Mouse (Mus musculus) gastrocnemius, adult 18-20 months (tissue): Measurements from ENCODE around the gene Lmntd2. TPM values are rescaled to one million over a fixed set of nuclear protein-coding genes. Genes with fewer than 3 reads are reported as not detected.

Experiments used
- DNase-seq: peaks from one replicate; pipeline ENCODE4 v3.0.0; 2021; ENCODE audit warnings: low spot score
- microRNA-seq: library from miRNA; unstranded; fragments of <30 nt; microRNA quantifications from one replicate; pipeline ENCODE4 v1.2.0, GENCODE M21; 2021
- total RNA-seq, 2 experiments: library from RNA; stranded (reverse); gene quantifications; 2 replicates each; pipeline ENCODE4 v1.2.3; 2021

The Lmntd2 gene
- total RNA-seq, 2 experiments from 2014 or later = not detected

GRCm38 (mm10) chr7:141191036-141191435 lies 22.8 kb downstream of the Lmntd2 start:
- DNase-seq = no peak

GRCm38 (mm10) chr7:141190220-141190619 lies 23.7 kb downstream of the Lmntd2 start:
- no peak for DNase-seq

GRCm38 (mm10) chr7:141188733-141189132 lies 25.1 kb downstream of the Lmntd2 start:
- no peak for DNase-seq

DNA sequence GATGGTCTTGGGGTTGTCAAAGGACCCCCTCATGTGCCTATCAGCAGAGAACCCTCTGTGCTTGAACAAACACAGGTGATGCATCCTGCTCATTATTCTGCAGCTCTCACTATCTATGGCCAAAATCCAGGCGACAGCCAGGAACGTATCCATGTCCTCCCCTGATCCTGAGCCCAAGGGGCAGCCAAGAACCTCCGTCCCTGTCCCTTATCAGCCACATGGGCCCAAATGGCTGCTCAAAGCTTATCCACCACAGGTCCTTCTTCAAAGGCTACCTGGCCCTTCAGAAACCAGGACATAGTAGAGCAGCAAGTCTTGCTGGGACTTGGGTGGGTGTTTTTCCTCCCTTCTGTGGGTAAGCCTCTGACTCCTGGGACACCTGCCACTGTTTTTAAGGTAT lies 25.7 kb downstream of the Lmntd2 start:
- no peak for DNase-seq

DNA sequence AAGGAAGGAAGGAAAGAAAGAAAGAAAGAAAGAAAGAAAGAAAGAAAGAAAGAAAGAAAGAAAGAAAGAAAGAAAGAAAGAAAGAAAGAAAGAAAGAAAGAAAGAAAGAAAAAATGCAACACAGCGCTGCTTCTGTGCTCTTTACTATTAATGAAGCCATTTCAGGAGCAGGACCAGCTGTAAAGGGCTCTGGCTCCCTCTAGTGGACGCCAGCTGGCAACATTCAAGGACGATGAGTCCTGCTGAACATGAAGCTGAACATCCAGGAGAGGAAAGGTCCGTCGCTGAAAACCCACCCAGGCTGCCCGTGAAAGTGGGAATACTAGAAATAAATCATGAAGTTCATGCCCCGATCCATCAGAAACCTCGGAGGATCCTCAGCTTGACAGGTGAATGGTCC lies 37.7 kb downstream of the Lmntd2 start:
- DNase-seq = peak; percentile 87

- no peak for DNase-seq
These were observed 38.8 kb downstream of the Lmntd2 start for GRCm38 (mm10) chr7:141175068-141175467.

DNA sequence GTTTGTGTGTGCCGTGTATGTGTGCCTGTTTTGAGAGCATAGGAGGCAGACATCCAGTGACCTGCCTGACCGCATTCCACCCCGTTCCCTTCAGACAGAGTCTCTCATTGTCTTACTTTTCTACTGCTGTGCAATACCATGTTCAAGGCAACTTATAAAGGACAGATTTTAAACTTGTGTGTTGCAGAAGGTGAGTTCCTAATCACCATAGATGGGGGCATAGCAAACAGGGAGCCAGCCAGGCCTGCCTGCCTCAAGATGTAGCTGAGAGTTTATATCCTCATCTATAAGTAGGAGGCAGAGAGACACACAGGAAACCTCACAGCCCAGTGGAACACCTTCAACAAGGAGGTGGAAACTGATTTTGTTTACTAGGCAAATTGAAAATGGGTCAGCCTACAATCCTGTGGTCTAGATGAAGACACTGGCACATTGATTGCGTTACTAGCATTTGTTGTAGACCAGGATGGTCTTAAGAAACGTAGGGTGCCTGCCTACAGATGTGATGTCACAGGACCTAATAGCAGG lies 40.5 kb downstream of the Lmntd2 start:
- DNase-seq = no peak

DNA sequence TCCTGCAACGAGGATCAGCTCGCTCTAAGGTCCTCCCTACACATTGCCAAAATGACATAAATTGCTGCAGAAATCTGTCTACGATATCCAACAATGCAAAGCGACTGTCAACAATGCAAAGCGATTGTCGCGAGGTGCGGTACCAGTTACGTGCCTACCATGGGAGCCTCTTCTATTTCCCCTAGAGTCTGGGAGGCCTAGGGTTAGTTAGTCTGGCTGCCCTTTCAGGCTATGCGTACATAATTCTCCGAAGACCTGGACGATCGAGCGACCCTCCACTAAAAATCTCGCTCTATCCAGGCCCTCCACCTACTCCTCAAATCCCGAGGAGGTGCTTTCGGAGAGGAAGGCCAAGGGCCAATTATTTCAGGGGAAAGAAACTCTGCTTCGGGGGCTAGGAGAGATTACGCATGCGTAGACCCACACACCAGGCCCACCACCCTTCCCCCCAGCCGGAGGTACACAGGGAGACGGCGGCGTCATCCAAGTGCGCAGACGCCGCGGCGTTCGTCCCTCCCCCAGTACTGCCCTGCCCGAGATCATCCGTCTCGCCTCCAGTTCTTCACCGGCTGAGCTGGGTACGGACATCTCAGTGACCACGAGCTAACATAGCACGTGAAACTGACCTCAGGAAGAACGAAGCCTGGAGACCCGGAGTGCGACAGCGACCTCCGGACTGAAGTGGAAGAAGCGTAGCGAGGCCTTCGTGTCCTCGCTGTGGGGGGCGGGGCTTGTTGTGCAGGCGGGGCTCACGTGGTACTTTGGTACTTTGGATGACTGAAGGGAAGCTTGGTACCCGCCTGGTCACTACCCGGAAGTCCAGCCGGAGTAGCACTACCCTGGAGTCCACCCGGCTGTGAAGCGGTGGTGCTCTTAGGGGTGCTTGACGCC lies 41.5 kb downstream of the Lmntd2 start, which contains the start of gene Rnh1:
TSS of gene Rnh1 (minus strand) at position 742 of the 891 bp plus-strand sequence.
- peak; percentile 90 for DNase-seq

- no peak for DNase-seq
These were observed 44.0 kb downstream of the Lmntd2 start for GRCm38 (mm10) chr7:141169866-141170265.

DNA sequence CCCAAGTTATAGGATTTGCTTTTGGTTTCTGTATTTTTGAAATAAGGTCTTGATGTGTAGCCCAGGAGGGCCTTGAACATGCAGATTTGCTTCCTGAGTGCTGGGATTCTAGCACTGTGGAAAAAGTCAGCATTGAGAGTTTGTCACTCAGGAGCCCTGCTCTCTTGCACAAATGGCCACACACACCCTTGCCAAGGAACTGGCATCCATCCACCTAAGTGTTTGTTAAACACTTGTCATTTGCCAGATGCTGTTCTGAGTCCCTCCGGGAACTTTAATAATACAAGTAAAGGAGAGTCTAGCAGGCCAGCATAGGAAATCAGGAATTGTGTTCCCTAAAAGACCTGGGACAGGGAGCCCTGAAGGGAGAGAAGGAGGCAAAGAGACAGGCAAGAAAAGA lies 44.6 kb downstream of the Lmntd2 start:
- DNase-seq = no peak

- DNase-seq = peak; percentile 62
These were observed 45.3 kb downstream of the Lmntd2 start for GRCm38 (mm10) chr7:141168518-141168953.

DNA sequence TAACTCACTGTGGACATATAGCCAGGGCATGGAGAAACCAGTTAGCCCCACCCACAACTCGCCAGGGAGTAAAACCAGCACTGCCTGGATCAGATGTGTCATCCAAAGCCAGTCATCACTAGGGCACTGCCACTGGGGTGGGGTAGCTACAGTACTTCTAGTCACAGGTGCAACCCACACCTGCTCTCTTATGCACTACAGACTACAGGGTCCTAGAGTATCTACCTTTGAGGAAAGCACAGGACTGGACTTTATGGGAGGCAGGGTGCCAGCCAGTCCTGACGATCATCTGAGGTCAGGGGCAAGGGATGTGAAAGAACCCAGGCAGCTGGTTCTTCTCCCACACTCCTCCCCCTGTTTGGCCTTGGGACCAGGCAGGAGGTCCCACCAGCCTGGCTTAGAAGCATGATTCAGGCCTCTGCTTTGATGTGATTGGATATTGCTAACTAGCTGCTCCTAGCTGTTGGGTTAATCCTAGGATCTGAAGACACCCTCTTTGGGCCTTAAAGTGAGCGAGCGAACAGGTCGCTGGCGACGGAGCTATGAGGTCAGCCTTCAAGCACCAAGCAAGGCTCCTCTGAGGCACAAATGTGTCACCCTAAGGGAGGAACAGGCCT lies 45.9 kb downstream of the Lmntd2 start:
- DNase-seq = peak; percentile 28

GRCm38 (mm10) chr7:141164850-141165249 lies 49.0 kb downstream of the Lmntd2 start:
- DNase-seq = peak; percentile 20

GRCm38 (mm10) chr7:141164397-141164796 lies 49.5 kb downstream of the Lmntd2 start:
- DNase-seq = no peak

Small RNA genes lying within 50 kb of the gene (microRNA-seq; reads per million reads assigned to microRNA genes)
- 52.2 reads per million, percentile 51 among the genes with 10 or more reads in this experiment for gene Mir210

Other genes starting within 250 kb of the Lmntd2 start
- 1 to 10 TPM in 1 of 2 experiments, under 1 TPM in 1; 0.97 to 1.3 TPM for gene Ifitm1, start 246.9 kb downstream of the Lmntd2 start, total RNA-seq
- 10 to 100 TPM; 32.8 to 49.0 TPM for gene Ifitm3, start 203.3 kb downstream of the Lmntd2 start, total RNA-seq
- gene Ifitm6, start 196.2 kb downstream of the Lmntd2 start, total RNA-seq = not detected
- not detected for gene Gm17387, start 184.9 kb downstream of the Lmntd2 start, total RNA-seq
- gene B4galnt4, start 153.0 kb downstream of the Lmntd2 start, total RNA-seq = not detected
- not detected for gene Pkp3, start 135.9 kb downstream of the Lmntd2 start, total RNA-seq
- 1 to 10 TPM; 1.1 to 2.9 TPM for gene Sigirr, start 113.5 kb downstream of the Lmntd2 start, total RNA-seq
- not detected for gene Ano9, start 96.3 kb downstream of the Lmntd2 start, total RNA-seq
- gene Ptdss2, start 91.7 kb downstream of the Lmntd2 start, total RNA-seq = 10 to 100 TPM; 20.2 to 21.1 TPM
- 10 to 100 TPM; 49.3 to 52.9 TPM for gene Rnh1, start 41.2 kb downstream of the Lmntd2 start, total RNA-seq
- 100 to 1,000 TPM; 109 to 117 TPM for gene Hras, start 20.1 kb downstream of the Lmntd2 start, total RNA-seq
- gene Lrrc56, start 19.9 kb downstream of the Lmntd2 start, total RNA-seq = 1 to 10 TPM; 1.6 to 1.7 TPM
- under 1 TPM; 0.24 to 0.48 TPM for gene Rassf7, start 1.8 kb upstream of the Lmntd2 start, total RNA-seq
- 10 to 100 TPM; 19.5 to 24.8 TPM for gene Phrf1, start 14.7 kb upstream of the Lmntd2 start, total RNA-seq
- 1 to 10 TPM in 1 of 2 experiments, under 1 TPM in 1; 0.25 to 1.4 TPM for gene Irf7, start 52.4 kb upstream of the Lmntd2 start, total RNA-seq
- not detected for gene Cdhr5, start 62.7 kb upstream of the Lmntd2 start, total RNA-seq
- gene Sct, start 65.1 kb upstream of the Lmntd2 start, total RNA-seq = not detected
- not detected for gene Drd4, start 77.9 kb upstream of the Lmntd2 start, total RNA-seq
- gene Deaf1, start 113.6 kb upstream of the Lmntd2 start, total RNA-seq = 10 to 100 TPM in 1 of 2 experiments, 1 to 10 TPM in 1; 8.9 to 13.2 TPM
- gene Tmem80, start 113.7 kb upstream of the Lmntd2 start, total RNA-seq = 10 to 100 TPM; 13.7 to 13.9 TPM
- gene Eps8l2, start 124.8 kb upstream of the Lmntd2 start, total RNA-seq = 1 to 10 TPM; 1.1 to 2.3 TPM
- gene Taldo1, start 178.1 kb upstream of the Lmntd2 start, total RNA-seq = 10 to 100 TPM; 84.5 to 85.6 TPM
- 1 to 10 TPM; 6.6 to 7.5 TPM for gene Gatd1, start 200.1 kb upstream of the Lmntd2 start, total RNA-seq
- under 1 TPM; 0.39 to 0.47 TPM for gene Cend1, start 215.4 kb upstream of the Lmntd2 start, total RNA-seq
- 10 to 100 TPM; 18.2 to 21.3 TPM for gene Slc25a22, start 223.8 kb upstream of the Lmntd2 start, total RNA-seq
- under 1 TPM; 0.09 to 0.14 TPM for gene Pidd1, start 229.9 kb upstream of the Lmntd2 start, total RNA-seq
- gene Rplp2, start 233.3 kb upstream of the Lmntd2 start, total RNA-seq = 100 to 1,000 TPM; 526 to 630 TPM
- gene Pnpla2, start 241.1 kb upstream of the Lmntd2 start, total RNA-seq = 100 to 1,000 TPM; 288 to 309 TPM
- gene Cracr2b, start 247.0 kb upstream of the Lmntd2 start, total RNA-seq = 1 to 10 TPM; 7.2 to 8.9 TPM